Mouse (Mus musculus) kidney, embryonic 14.5 days (tissue): ENCODE measurements around the gene Dbn1. TPM values are rescaled to one million over a fixed set of nuclear protein-coding genes. Genes with fewer than 3 reads are reported as not detected.

Experiments
- ATAC-seq: fragments of 200-750 bp; cut with Nextera tagmentation; 2 replicates; pipeline ENCODE4 v1.8.0; 2017; ENCODE audit warnings: moderate number of reproducible peaks, mild to moderate bottlenecking, moderate TSS enrichment, moderate library complexity; ENCODE audit not compliant: low FRiP score, low TSS enrichment
- H3K27ac ChIP-seq: fragments of 300-500 bp; sonication (generic); 2 replicates; pipeline ENCODE4 v1.5.1; 2014; ENCODE audit warnings: low read depth, mild to moderate bottlenecking, low read length, moderate library complexity, mixed read lengths
- H3K27me3 ChIP-seq: fragments of 300-500 bp; sonication (generic); 2 replicates; pipeline ENCODE4 v1.6.1; 2014; ENCODE audit warnings: mild to moderate bottlenecking, low read length; ENCODE audit not compliant: control insufficient read depth, insufficient read depth
- H3K36me3 ChIP-seq: fragments of 300-500 bp; sonication (generic); 2 replicates; pipeline ENCODE4 v1.6.1; 2014; ENCODE audit warnings: low read length, mixed read lengths; ENCODE audit not compliant: control insufficient read depth, insufficient read depth
- H3K4me1 ChIP-seq: fragments of 300-500 bp; sonication (generic); 2 replicates; pipeline ENCODE4 v1.6.1; 2014; ENCODE audit warnings: low read length, mixed read lengths; ENCODE audit not compliant: control insufficient read depth, insufficient read depth
- H3K4me2 ChIP-seq: fragments of 300-500 bp; sonication (generic); replicated peaks from 2 replicates; pipeline ENCODE4 v1.6.1; 2014; ENCODE audit warnings: low read depth, mild to moderate bottlenecking, low read length
- H3K4me3 ChIP-seq: fragments of 300-500 bp; sonication (generic); 2 replicates; pipeline ENCODE4 v1.5.1; 2014; ENCODE audit warnings: mild to moderate bottlenecking, low read length
- H3K9ac ChIP-seq: fragments of 300-500 bp; sonication (generic); 2 replicates; pipeline ENCODE4 v1.6.1; 2014; ENCODE audit warnings: low read depth, mild to moderate bottlenecking, low read length, moderate library complexity
- H3K9me3 ChIP-seq: fragments of 300-500 bp; sonication (generic); 2 replicates; pipeline ENCODE4 v1.6.1; 2016; ENCODE audit warnings: low read length; ENCODE audit not compliant: control insufficient read depth
- WGBS: fragments of 180-500 bp; shearing (Covaris S2); extraction: QIAGEN DNeasy Blood & Tissue Kit; methylation state at CpG from one replicate; pipeline ENCODE4 v1.1.7; 2014; 5-methylcytosine and 5-hydroxymethylcytosine counted together
- polyA plus RNA-seq: library from polyadenylated mRNA; unstranded; fragments of >200 nt; fragmentation: Nextera tagmentation; extraction: Ambion mirVana; gene quantifications from 2 replicates; pipeline ENCODE4 v1.2.1, GENCODE M21; 2014

Gene Dbn1
- polyA plus RNA-seq, 1 experiment from 2014 or later: 164 TPM

DNA sequence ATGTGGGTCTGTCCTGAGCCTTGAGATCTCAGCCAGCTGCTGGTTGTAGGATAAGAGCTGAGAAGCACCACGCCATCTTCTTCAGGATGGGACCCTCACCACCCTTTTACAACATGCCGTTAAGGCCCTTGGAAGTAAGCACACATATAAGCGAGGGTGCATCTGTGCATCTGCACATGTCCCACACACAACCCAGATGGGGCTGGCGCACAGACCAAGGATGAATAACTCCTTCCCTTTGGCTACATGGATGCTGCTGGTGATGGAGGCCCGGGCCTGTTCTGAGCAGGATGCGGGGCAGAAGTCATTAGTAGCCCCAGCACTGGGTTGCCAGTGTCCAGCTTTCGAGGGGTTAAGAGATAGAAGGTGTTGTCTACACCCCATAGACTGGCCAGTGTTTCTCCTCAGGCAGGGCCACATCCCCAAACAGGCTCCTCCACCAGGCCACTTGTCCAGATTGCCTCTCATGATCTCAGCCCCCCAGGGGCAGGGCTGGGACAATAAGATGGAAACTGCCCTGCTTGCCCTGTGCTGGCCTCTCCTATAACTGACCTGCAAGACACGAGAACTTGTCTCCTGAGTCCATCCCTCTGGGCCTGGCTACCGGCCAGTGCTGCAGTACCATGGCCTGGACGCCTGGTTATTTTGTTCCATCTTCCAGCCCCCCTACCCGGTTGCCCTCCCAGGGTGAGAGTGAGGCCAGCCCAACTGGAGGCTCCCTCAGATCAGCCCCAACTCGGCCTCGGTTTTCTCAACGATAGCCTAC is 1.7 kb downstream of the Dbn1 start:
- H3K9ac ChIP-seq: peak overlapping the region; percentile 90; the same call in 1 of the 2 replicates
- H3K4me3 ChIP-seq: peak overlapping the region; percentile 86
- H3K9me3 ChIP-seq: no peaks in the 10 kb centered on the region
- peak overlapping the region; percentile 93 for H3K4me2 ChIP-seq
- ATAC-seq: 0 out of 2 replicates have a peak, but pooled peaks have one; percentile 14
- H3K27ac ChIP-seq: no peak overlapping the region
- H3K4me1 ChIP-seq: peaks cover 39% of the 10 kb centered on the region
- H3K27me3 ChIP-seq: no peaks in the 10 kb centered on the region
- WGBS: 32% methylated on average over 14 of the region's 14 CpGs
- H3K36me3 ChIP-seq: peaks cover 14% of the 10 kb centered on the region

DNA sequence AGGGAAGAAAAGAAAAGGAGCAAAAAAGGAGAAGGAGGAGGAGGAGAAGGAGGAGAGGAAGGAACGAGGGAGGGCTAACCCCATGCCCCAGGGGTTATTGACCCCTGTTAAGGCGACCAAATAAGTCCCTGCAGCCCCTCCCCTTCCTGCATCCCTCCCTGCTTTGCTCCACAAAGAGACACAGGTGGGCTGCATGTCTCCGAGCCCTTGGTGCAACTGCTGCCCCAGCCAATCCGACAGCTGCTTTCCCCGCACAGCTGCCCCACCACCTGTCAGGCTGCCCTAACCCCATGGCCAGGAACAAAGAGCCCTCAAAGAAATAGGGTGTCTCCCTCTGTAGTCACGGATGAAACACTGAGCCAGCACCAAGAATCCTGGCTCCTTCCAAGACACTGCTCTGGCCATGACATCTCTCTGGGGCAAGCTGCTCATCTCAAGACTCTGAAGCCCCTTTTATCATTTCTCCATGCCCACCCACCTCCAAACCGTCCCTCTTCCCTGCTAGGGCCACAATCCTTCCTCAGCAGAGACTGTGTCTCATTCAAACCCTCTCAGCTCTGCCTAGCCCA is 3.3 kb downstream of the Dbn1 start:
- Histone ChIP-seq H3K9ac (no peak overlapping the region), H3K4me2 (peak overlapping the region; percentile 2; the same call in 1 of the 2 replicates), H3K36me3 (peaks cover 30% of the 10 kb centered on the region), H3K27me3 (no peaks in the 10 kb centered on the region), H3K9me3 (no peaks in the 10 kb centered on the region), H3K4me1 (peaks cover 39% of the 10 kb centered on the region), H3K4me3 (no peak overlapping the region), H3K27ac (no peak overlapping the region)
- ATAC-seq: no peak
- 29% methylated on average over 7 of the region's 7 CpGs for WGBS

DNA sequence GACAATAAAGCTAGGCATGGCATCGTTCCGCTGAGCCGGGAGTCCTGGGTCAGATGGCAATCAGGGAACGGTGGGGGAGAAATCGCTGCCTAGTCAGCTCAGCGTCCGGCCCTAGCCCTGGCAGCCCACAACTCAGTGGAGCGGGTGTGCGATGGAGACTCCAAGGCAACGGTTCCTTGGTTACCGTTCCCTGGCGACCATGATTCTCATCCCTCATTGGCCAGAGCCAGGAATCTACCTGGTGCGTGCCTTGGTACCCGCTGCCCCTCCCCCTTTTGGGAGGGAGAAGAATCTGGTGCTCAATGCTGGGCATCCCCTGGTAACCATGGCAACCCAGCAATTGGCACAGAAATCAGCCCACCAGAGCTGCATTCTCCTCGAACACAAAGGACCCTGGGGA is 4.3 kb downstream of the Dbn1 start:
- Histone ChIP-seq H3K4me1 (peaks cover 39% of the 10 kb centered on the region), H3K27me3 (no peaks in the 10 kb centered on the region), H3K9ac (0 out of 2 replicates have a peak overlapping the region, but pooled peaks have one; percentile 7), H3K9me3 (no peaks in the 10 kb centered on the region), H3K36me3 (peaks cover 40% of the 10 kb centered on the region), H3K4me3 (no peak overlapping the region), H3K4me2 (peak overlapping the region; percentile 22), H3K27ac (peak overlapping the region; percentile 30; the same call in 1 of the 2 replicates)
- 40% methylated on average over 15 of the region's 15 CpGs for WGBS
- ATAC-seq: no peak

DNA sequence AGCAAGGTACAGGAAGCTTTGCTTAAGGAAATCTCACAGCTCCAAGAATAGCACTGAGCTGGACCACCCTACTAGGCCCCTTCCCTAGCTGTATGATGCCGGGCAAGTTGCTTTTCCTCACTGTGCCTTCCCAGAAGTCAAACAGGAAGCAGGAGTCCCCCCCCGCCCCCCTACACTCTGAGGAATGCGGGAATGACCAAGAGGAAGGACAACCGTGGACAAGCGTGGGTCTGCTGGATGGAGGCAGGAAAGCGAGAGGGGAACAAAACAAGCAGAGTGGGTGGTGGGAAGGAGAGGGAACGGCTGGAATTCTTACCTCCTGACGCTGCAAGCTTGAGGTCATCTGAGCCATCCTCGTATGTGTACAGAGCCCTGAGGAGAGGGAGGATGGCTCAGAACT is 4.8 kb downstream of the Dbn1 start:
- Histone ChIP-seq H3K4me3 (no peak overlapping the region), H3K4me1 (peaks cover 35% of the 10 kb centered on the region), H3K9me3 (no peaks in the 10 kb centered on the region), H3K27me3 (no peaks in the 10 kb centered on the region), H3K4me2 (peak overlapping the region; percentile 22), H3K36me3 (peaks cover 41% of the 10 kb centered on the region), H3K9ac (0 out of 2 replicates have a peak overlapping the region, but pooled peaks have one; percentile 7), H3K27ac (0 out of 2 replicates have a peak overlapping the region, but pooled peaks have one; percentile 30)
- no peak for ATAC-seq
- WGBS: 37% methylated on average over 9 of the region's 9 CpGs

DNA sequence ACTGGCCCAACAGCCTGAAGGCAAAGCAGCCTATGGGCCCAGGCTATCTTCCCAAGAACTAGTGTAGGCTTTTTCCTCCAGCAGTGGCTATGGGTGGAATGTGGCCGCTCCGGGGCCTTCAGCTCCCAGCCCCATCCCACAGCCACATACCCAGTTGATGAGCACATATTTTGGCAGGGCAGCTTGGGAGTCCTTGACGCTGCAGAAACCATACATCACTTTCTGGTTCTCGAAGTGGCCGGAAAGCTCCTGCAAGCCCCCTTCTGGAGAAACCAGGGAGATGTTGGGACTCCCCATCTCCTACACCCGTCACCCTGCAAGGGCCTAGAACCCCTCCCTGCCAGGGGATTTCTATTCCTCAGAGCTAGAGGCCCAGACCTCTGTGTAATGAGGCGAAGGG is 5.4 kb downstream of the Dbn1 start:
- Histone ChIP-seq H3K27me3 (no peaks in the 10 kb centered on the region), H3K27ac (no peak overlapping the region), H3K9ac (no peak overlapping the region; the same call in 1 of the 2 replicates), H3K36me3 (peaks cover 44% of the 10 kb centered on the region), H3K4me2 (no peak overlapping the region), H3K4me1 (peaks cover 35% of the 10 kb centered on the region), H3K9me3 (no peaks in the 10 kb centered on the region), H3K4me3 (no peak overlapping the region)
- 80% methylated on average over 7 of the region's 7 CpGs for WGBS
- ATAC-seq: no peak

DNA sequence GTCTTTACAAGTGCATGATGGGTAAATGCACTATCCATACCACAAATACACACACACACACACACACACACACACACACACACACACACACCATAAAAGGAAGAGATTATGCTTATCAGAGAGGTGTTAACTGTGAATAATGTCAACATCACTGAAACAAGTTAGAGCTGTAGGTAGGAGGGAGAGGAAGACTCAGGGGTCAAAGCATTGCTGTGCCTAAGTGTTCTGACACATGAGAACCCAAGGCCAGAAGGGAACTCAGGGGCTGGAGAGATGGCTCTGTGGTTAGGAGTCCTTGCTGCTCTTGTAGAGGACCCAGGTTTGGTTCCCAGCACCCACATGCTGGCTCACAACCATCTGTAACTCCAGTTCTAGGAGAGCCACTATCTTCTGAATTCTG is 8.0 kb downstream of the Dbn1 start:
- peaks cover 21% of the 10 kb centered on the region for H3K4me1 ChIP-seq
- no peak overlapping the region for H3K4me2 ChIP-seq
- H3K36me3 ChIP-seq: peaks cover 68% of the 10 kb centered on the region
- no peak overlapping the region for H3K9ac ChIP-seq
- no peak overlapping the region for H3K27ac ChIP-seq
- no peak for ATAC-seq
- H3K4me3 ChIP-seq: no peak overlapping the region
- no peaks in the 10 kb centered on the region for H3K9me3 ChIP-seq
- no peaks in the 10 kb centered on the region for H3K27me3 ChIP-seq

DNA sequence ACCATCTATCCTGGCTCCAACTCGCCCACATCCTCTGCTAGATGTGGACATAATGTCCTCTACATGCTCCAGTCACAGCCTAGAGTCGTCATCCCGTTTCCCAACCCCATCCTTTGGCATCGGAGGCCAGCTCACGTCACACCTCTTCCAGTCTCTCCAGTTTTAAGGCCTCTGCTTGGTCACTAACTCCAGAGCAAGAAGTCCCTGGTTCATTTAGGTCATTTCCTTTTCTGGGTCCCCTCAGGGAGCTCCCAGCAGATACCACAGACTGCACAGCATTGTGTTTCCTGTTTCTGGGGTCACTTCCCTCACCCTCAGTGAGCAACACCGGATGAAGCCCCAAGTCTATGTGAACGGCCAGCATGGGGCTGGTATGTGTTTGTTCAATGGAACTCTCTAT is 8.9 kb downstream of the Dbn1 start:
- H3K9ac ChIP-seq: no peak overlapping the region
- 80% methylated on average over 7 of the region's 7 CpGs for WGBS
- H3K27me3 ChIP-seq: no peaks in the 10 kb centered on the region
- H3K36me3 ChIP-seq: peaks cover 77% of the 10 kb centered on the region
- no peaks in the 10 kb centered on the region for H3K9me3 ChIP-seq
- peaks cover 12% of the 10 kb centered on the region for H3K4me1 ChIP-seq
- H3K4me3 ChIP-seq: no peak overlapping the region
- ATAC-seq: no peak
- no peak overlapping the region for H3K4me2 ChIP-seq
- H3K27ac ChIP-seq: 0 out of 2 replicates have a peak overlapping the region, but pooled peaks have one; percentile 7

DNA sequence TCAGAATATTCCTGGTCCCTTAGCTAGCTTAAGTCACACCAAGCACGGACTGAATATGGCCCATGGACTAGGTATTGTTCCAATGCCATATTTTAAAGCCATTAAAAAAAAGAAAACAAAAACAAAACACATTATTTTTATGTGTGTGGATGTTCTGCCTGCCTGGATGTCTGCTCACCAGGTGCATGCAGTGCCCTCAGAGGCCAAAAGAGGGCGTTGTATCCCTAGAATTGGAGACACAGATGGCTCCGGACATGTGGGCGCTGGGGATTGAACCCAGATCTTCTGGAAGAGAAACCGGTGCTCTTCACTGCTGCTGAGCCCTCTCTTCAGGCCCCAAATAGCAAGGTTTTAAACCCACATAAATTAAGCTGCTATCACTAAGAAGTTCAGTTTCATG is 9.9 kb downstream of the Dbn1 start:
- Histone ChIP-seq H3K9ac (no peak overlapping the region), H3K4me1 (peaks cover 2% of the 10 kb centered on the region), H3K27ac (no peak overlapping the region), H3K36me3 (peaks cover 79% of the 10 kb centered on the region), H3K27me3 (no peaks in the 10 kb centered on the region), H3K4me3 (no peak overlapping the region), H3K9me3 (no peaks in the 10 kb centered on the region), H3K4me2 (no peak overlapping the region)
- ATAC-seq: no peak
- WGBS: 53% methylated on average over 5 of the region's 5 CpGs

DNA sequence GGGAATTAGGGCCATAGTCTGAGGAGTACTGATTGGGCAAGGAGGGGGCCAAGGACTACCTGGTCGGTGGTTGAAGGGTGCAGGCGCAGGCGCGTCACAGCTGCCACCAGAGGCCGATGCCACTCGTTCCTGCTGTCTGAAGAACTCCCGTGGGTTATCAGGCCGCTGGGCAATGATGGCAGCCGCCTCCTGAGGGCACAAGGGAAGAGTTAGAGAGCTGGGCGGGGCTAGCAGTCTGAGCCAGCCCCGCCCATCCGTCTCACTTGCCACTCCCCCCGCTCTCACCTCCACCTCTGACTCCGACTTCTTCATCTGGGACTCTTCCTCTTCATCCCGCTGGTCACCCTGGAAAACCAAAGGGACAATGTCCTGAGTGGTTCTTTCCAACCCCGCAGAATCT is 10.4 kb downstream of the Dbn1 start:
- Histone ChIP-seq H3K4me3 (no peak overlapping the region), H3K4me1 (no peaks in the 10 kb centered on the region; the same call in 1 of the 2 replicates), H3K36me3 (peaks cover 77% of the 10 kb centered on the region), H3K4me2 (no peak overlapping the region), H3K9ac (no peak overlapping the region), H3K27me3 (no peaks in the 10 kb centered on the region), H3K27ac (no peak overlapping the region), H3K9me3 (no peaks in the 10 kb centered on the region)
- no peak for ATAC-seq
- WGBS: 80% methylated on average over 16 of the region's 16 CpGs
